Mouse (Mus musculus) heart, adult 2 months (tissue): ENCODE measurements at regions not wholly inside any gene's neighbourhood (a gene's known extent, or its start where the extent isn't known, plus 50 kb on each side); places are given as distances from the start of the nearest gene placed in this dataset.

Source experiments
- CTCF ChIP-seq: fragments of 200-600 bp; IDR thresholded peaks from 2 replicates; pipeline ENCODE4 v1.8.1; 2022; ENCODE audit warnings: antibody characterized with exemption, mild to moderate bottlenecking, moderate library complexity
- EP300 ChIP-seq: fragments of 200-500 bp; IDR thresholded peaks from 2 replicates; pipeline ENCODE4 v1.6.1; 2011; ENCODE audit warnings: low read depth, low read length, control low read depth; ENCODE audit not compliant: insufficient read depth
- POLR2A ChIP-seq: fragments of 200-500 bp; IDR thresholded peaks from 2 replicates; pipeline ENCODE4 v1.6.1; 2011; ENCODE audit warnings: mild to moderate bottlenecking, low read depth, low read length, control low read depth; ENCODE audit not compliant: insufficient read depth

DNA sequence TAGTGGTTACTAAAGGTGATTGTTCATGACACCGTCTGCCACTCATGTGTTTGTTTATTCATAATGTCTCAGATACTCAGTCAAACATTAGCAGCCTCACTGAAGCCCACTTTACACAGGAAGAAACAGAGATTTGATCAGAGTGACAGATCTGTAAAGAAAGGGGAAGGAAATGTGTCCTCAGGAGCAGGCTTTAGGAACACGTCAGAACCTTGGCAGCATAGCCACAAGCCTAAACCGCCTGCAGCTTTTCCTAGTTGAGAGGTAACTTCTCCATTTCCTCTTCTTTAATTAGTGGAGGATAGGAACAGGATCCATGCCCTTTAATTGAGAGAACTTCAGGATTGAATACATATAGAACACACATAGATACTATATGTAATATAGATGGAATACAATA lies 73.3 kb upstream of the Polg start:
- TF ChIP-seq EP300 (no peak), CTCF (no peak), POLR2A (no peak)
